Mouse (Mus musculus) MEL (cell line): ENCODE measurements at regions not wholly inside any gene's neighbourhood (a gene's known extent, or its start where the extent isn't known, plus 50 kb on each side); places are given as distances from the start of the nearest gene placed in this dataset.

Source experiments
- DNase-seq: peaks from one replicate; pipeline ENCODE4 v3.0.0; 2011; ENCODE audit warnings: low read depth, low spot score
- H3K27ac ChIP-seq: 2 replicates; pipeline ENCODE4 v1.5.1; 2012; ENCODE audit warnings: low read depth, mild to moderate bottlenecking, control low read depth, low read length, moderate library complexity; ENCODE audit not compliant: control insufficient read depth
- H3K27me3 ChIP-seq, 2 experiments: fragments of 150-350 bp in 1 of 2; sonication (generic) in 1 of 2; 2 replicates each; pipeline ENCODE4 v1.6.1; 2012; ENCODE audit warnings: low read length in 2 of 2, mild to moderate bottlenecking in 2 of 2, improper control_type of control experiment in 1 of 2, moderate library complexity in 1 of 2; ENCODE audit not compliant: insufficient read depth in 2 of 2, control insufficient read depth in 1 of 2
- H3K36me3 ChIP-seq, 2 experiments: 2 replicates each; pipeline ENCODE4 v1.6.1; 2012 to 2014; ENCODE audit warnings: low read length in 2 of 2, improper control_type of control experiment in 1 of 2, inconsistent platforms in 1 of 2, mild to moderate bottlenecking in 1 of 2; ENCODE audit not compliant: insufficient read depth in 2 of 2, control insufficient read depth in 1 of 2
- H3K4me1 ChIP-seq, 2 experiments: fragments of 150-350 bp in 1 of 2; sonication (generic) in 1 of 2; 2 replicates each; pipeline ENCODE4 v1.6.1; 2012; ENCODE audit warnings: low read length in 2 of 2, improper control_type of control experiment in 1 of 2, mild to moderate bottlenecking in 1 of 2; ENCODE audit not compliant: insufficient read depth in 2 of 2, control insufficient read depth in 1 of 2
- H3K4me3 ChIP-seq, 2 experiments: fragments of 150-350 bp in 1 of 2; sonication (generic) in 1 of 2; 2 replicates each; pipeline ENCODE4 v1.5.1; 2012; ENCODE audit warnings: low read depth in 2 of 2, low read length in 2 of 2, mild to moderate bottlenecking in 2 of 2, moderate library complexity in 2 of 2, control low read depth in 1 of 2, improper control_type of control experiment in 1 of 2; ENCODE audit not compliant: control insufficient read depth in 1 of 2, insufficient read depth in 1 of 2
- H3K79me2 ChIP-seq: 2 replicates; pipeline ENCODE4 v1.6.1; 2012; ENCODE audit warnings: mild to moderate bottlenecking, low read length, moderate library complexity; ENCODE audit not compliant: control insufficient read depth, poor library complexity, insufficient read depth
- H3K9ac ChIP-seq: 2 replicates; pipeline ENCODE4 v1.6.1; 2012; ENCODE audit warnings: low read depth, mild to moderate bottlenecking, control low read depth, low read length, moderate library complexity; ENCODE audit not compliant: control insufficient read depth, poor library complexity, severe bottlenecking
- H3K9me3 ChIP-seq: fragments of 150-350 bp; sonication (generic); replicated peaks from 2 replicates; pipeline ENCODE4 v1.6.1; 2012; ENCODE audit warnings: mild to moderate bottlenecking, low read length, improper control_type of control experiment, moderate library complexity; ENCODE audit not compliant: insufficient read depth
- CHD2 ChIP-seq: IDR thresholded peaks from 2 replicates; pipeline ENCODE4 v1.6.1; 2011; ENCODE audit warnings: low read length, improper control_type of control experiment
- E2F4 ChIP-seq: IDR thresholded peaks from 2 replicates; pipeline ENCODE4 v1.6.1; 2011; ENCODE audit warnings: low read depth, low read length, improper control_type of control experiment, borderline replicate concordance
- EP300 ChIP-seq, 2 experiments: IDR thresholded peaks; 2 replicates each; pipeline ENCODE4 v1.6.1; 2011; ENCODE audit warnings: improper control_type of control experiment in 2 of 2, low read length in 2 of 2, low read depth in 1 of 2, mild to moderate bottlenecking in 1 of 2
- ETS1 ChIP-seq: IDR thresholded peaks from 2 replicates; pipeline ENCODE4 v1.6.1; 2012; ENCODE audit warnings: low read depth, mild to moderate bottlenecking, inconsistent platforms, low read length, improper control_type of control experiment, moderate library complexity
- GABPA ChIP-seq: IDR thresholded peaks from 2 replicates; pipeline ENCODE4 v1.6.1; 2012; ENCODE audit warnings: low read depth, mild to moderate bottlenecking, inconsistent platforms, low read length, improper control_type of control experiment, moderate library complexity
- GATA1 ChIP-seq: IDR thresholded peaks from 2 replicates; pipeline ENCODE4 v1.6.1; 2011; ENCODE audit warnings: low read depth, low read length, improper control_type of control experiment
- JUND ChIP-seq: IDR thresholded peaks from 2 replicates; pipeline ENCODE4 v1.6.1; 2011; ENCODE audit warnings: low read depth, mild to moderate bottlenecking, improper control_type of control experiment, low read length
- MAX ChIP-seq: IDR thresholded peaks from 2 replicates; pipeline ENCODE4 v1.6.1; 2011; ENCODE audit warnings: low read length, improper control_type of control experiment
- MAZ ChIP-seq: IDR thresholded peaks from 2 replicates; pipeline ENCODE4 v1.6.1; 2012; ENCODE audit warnings: low read depth, mild to moderate bottlenecking, inconsistent platforms, low read length, improper control_type of control experiment
- MYB ChIP-seq: IDR thresholded peaks from 2 replicates; pipeline ENCODE4 v1.6.1; 2011; ENCODE audit warnings: mild to moderate bottlenecking, low read depth, low read length, improper control_type of control experiment
- NRF1 ChIP-seq: IDR thresholded peaks from 2 replicates; pipeline ENCODE4 v1.6.1; 2014; ENCODE audit warnings: low read depth, mild to moderate bottlenecking, inconsistent platforms, low read length, improper control_type of control experiment, moderate library complexity; ENCODE audit not compliant: poor library complexity, insufficient read depth, severe bottlenecking
- POLR2A ChIP-seq, 2 experiments: IDR thresholded peaks; 2 replicates each; pipeline ENCODE4 v1.6.1; 2011 to 2012; ENCODE audit warnings: low read length in 2 of 2, mild to moderate bottlenecking in 2 of 2, control low read depth in 1 of 2, improper control_type of control experiment in 1 of 2, low read depth in 1 of 2, moderate library complexity in 1 of 2; ENCODE audit not compliant: control insufficient read depth in 1 of 2, insufficient read depth in 1 of 2, poor library complexity in 1 of 2
- RCOR1 ChIP-seq: IDR thresholded peaks from 2 replicates; pipeline ENCODE4 v1.6.1; 2012; ENCODE audit warnings: low read depth, mild to moderate bottlenecking, inconsistent platforms, low read length, improper control_type of control experiment
- TAL1 ChIP-seq: IDR thresholded peaks from 2 replicates; pipeline ENCODE4 v1.6.1; 2012; ENCODE audit warnings: mild to moderate bottlenecking, inconsistent platforms, low read length, moderate library complexity, mixed read lengths
- TBP ChIP-seq: IDR thresholded peaks from 2 replicates; pipeline ENCODE4 v1.8.0; 2011; ENCODE audit warnings: low read depth, low read length, improper control_type of control experiment
- ZC3H11A ChIP-seq: IDR thresholded peaks from 2 replicates; pipeline ENCODE4 v1.6.1; 2012; ENCODE audit warnings: low read depth, mild to moderate bottlenecking, inconsistent platforms, low read length, improper control_type of control experiment
- ZMIZ1 ChIP-seq: IDR thresholded peaks from 2 replicates; pipeline ENCODE4 v1.6.1; 2012; ENCODE audit warnings: low read depth, mild to moderate bottlenecking, inconsistent platforms, low read length, improper control_type of control experiment, moderate library complexity
- ZNF384 ChIP-seq: IDR thresholded peaks from 2 replicates; pipeline ENCODE4 v1.6.1; 2012; ENCODE audit warnings: low read depth, mild to moderate bottlenecking, inconsistent platforms, low read length, improper control_type of control experiment

GRCm38 (mm10) chr16:18723186-18723843 is 53.3 kb upstream of the Cldn5 start:
- peaks cover 12 to 19% of the 10 kb centered on the region in 2 experiments for H3K27me3 ChIP-seq
- no peak overlapping the region for H3K4me3 ChIP-seq
- no peaks in the 10 kb centered on the region for H3K36me3 ChIP-seq
- TF ChIP-seq NRF1, result no peak
- no peak for TF ChIP-seq ZMIZ1
- TF ChIP-seq GABPA, result no peak
- TF ChIP-seq E2F4, result no peak
- no peak for TF ChIP-seq ETS1
- no peak for TF ChIP-seq TAL1
- no peak for TF ChIP-seq ZNF384
- no peak for TF ChIP-seq TBP
- no peak for TF ChIP-seq GATA1
- H3K9ac ChIP-seq, result no peak overlapping the region
- H3K79me2 ChIP-seq, result no peaks in the 10 kb centered on the region
- H3K27ac ChIP-seq, result no peak overlapping the region
- DNase-seq, result no peak
- H3K9me3 ChIP-seq, result no peaks in the 10 kb centered on the region
- no peaks in the 10 kb centered on the region for H3K4me1 ChIP-seq

GRCm38 (mm10) chr16:18723874-18724273 is 52.8 kb upstream of the Cldn5 start:
- DNase-seq, result no peak
- Histone ChIP-seq H3K79me2 (no peaks in the 10 kb centered on the region), H3K9ac (no peak overlapping the region), H3K9me3 (no peaks in the 10 kb centered on the region), H3K27me3 (peaks cover 12 to 19% of the 10 kb centered on the region in 2 experiments), H3K4me3 (no peak overlapping the region), H3K36me3 (no peaks in the 10 kb centered on the region), H3K4me1 (no peaks in the 10 kb centered on the region), H3K27ac (no peak overlapping the region)
- TF ChIP-seq EP300 (IDR thresholded peaks at IDR 0.05; ENCODE audit: low read depth in 1 of 2, low read length in 2 of 2), result no peak
- TF ChIP-seq JUND, result no peak
- TF ChIP-seq ZMIZ1, result no peak
- no peak for TF ChIP-seq GATA1
- no peak for TF ChIP-seq POLR2A (IDR thresholded peaks at IDR 0.05; ENCODE audit: control insufficient read depth in 1 of 2, insufficient read depth in 1 of 2, low read depth in 1 of 2, low read length in 2 of 2, poor library complexity in 1 of 2)
- no peak for TF ChIP-seq MYB

DNA sequence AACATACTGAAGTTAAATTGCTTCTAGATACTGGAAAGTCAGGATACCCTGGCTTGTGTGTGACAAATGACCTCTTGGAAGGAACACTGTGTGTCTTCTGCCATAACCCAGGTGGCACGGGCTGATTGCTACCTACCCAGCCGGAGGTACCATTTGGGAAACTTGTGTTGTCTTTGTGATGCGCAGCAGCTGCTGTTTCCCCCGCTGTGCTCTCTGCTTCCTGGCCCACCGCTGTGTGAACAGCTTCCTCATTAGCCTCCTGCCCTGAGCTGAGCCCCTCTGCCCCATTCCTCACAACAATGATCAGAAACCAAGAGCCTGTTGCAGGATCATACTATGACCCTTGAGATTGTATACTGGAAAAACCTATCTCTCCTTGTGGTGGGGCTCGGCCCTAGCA is 51.9 kb upstream of the Cldn5 start:
- no peak overlapping the region for H3K9ac ChIP-seq
- H3K27ac ChIP-seq, result no peak overlapping the region
- DNase-seq, result no peak
- H3K36me3 ChIP-seq, result no peaks in the 10 kb centered on the region
- no peak overlapping the region for H3K4me3 ChIP-seq
- H3K27me3 ChIP-seq, result peaks cover 12 to 14% of the 10 kb centered on the region in 2 experiments
- no peaks in the 10 kb centered on the region for H3K9me3 ChIP-seq
- TF ChIP-seq CHD2, result no peak
- no peak for TF ChIP-seq MAZ
- no peak for TF ChIP-seq GABPA
- no peak for TF ChIP-seq ZC3H11A
- TF ChIP-seq E2F4, result no peak
- TF ChIP-seq RCOR1, result no peak
- no peak for TF ChIP-seq MAX
- H3K79me2 ChIP-seq, result no peaks in the 10 kb centered on the region
- no peaks in the 10 kb centered on the region for H3K4me1 ChIP-seq
